9 mouse cellular contexts compared by ENCODE assay signal in the genomic region with DNA sequence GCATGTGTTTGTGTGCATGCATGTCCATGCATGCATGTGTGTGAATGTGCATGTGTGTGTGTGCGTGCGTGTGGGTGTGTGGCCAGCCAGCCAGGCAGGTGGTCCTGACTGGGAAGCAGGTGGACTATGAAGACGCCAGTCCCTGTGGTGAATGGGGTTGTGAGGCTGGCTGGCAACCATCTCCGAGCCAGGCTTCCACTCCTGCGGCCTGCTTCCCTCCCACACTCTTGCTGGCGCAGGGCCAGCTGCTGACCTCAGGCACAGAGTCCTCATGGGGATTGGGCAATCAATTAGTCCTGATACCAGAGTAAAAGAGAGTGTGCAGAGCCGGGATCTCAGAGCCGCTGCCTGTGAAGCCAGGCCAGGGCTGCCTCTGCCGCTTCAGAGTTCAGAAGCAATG. TPM values are rescaled to one million over a fixed set of nuclear protein-coding genes. Genes with fewer than 3 reads are reported as not detected.
DNase-seq lines count a peak whose midpoint lies in the region; ATAC-seq and TF ChIP-seq lines count a peak whose summit lies in the region.
"Had no signal": no experiment of that assay in that cellular context is flagged by ENCODE, and none has a peak within 500 bp of the region (broad histone marks: within the 10 kb centered on the region; RNA-seq: fewer than 3 reads in every experiment).

No protein-coding gene starts in this region.

- no peak overlapping the region for H3K9ac ChIP-seq in hindbrain, postnatal 0 days (replicated peaks; ENCODE audit: low read length)
- no peak overlapping the region for H3K9ac ChIP-seq in lung, embryonic 14.5 days
- H3K9ac ChIP-seq: limb, embryonic 12.5 days had no signal

- no peaks in the 10 kb centered on the region for H3K27me3 ChIP-seq in hindbrain, postnatal 0 days (ENCODE audit: insufficient read depth, low read length)
- peaks cover 22% of the 10 kb centered on the region for H3K27me3 ChIP-seq in lung, embryonic 14.5 days (ENCODE audit: insufficient read depth, low read length)

- peaks cover 7% of the 10 kb centered on the region; the same call in 1 of the 2 replicates for H3K4me1 ChIP-seq in hindbrain, postnatal 0 days (ENCODE audit: insufficient read depth, low read length)
- 0 out of 2 replicates have a peak, but pooled peaks cover 5% of the 10 kb centered on the region for H3K4me1 ChIP-seq in lung, embryonic 14.5 days (ENCODE audit: insufficient read depth)

- no peak overlapping the region for H3K4me3 ChIP-seq in hindbrain, postnatal 0 days (ENCODE audit: low read length)
- no peak overlapping the region for H3K4me3 ChIP-seq in lung, embryonic 14.5 days (ENCODE audit: low read depth, low read length)
- H3K4me3 ChIP-seq: limb, embryonic 12.5 days had no signal

- no peak overlapping the region for H3K27ac ChIP-seq in hindbrain, postnatal 0 days
- no peak overlapping the region for H3K27ac ChIP-seq in lung, embryonic 14.5 days (ENCODE audit: low read depth)
- H3K27ac ChIP-seq: limb, embryonic 12.5 days had no signal

- DNase-seq in urinary bladder, postnatal 4 days (ENCODE audit: low spot score in 2 of 2), result peak; percentile 46 to 79
- no peak for DNase-seq in urinary bladder, adult 18-20 months (ENCODE audit: low spot score in 2 of 2)
- peak; percentile 54 for DNase-seq in fibroblast of lung, adult 2 months (ENCODE audit: low read depth)
- peak; percentile 80 for DNase-seq in hindbrain, postnatal 0 days (ENCODE audit: low spot score)
- peak; percentile 84 for DNase-seq in lung, embryonic 14.5 days
- DNase-seq in skeletal muscle tissue, adult 2 months (ENCODE audit: low read depth, low spot score), result peak; percentile 65
- no peak for DNase-seq in layer of hippocampus, postnatal 14 days (ENCODE audit: low spot score in 2 of 2)
- DNase-seq in spleen, adult 18-20 months, result no peak

- ATAC-seq in hindbrain, postnatal 0 days, result peak; percentile 49
- ATAC-seq in lung, embryonic 14.5 days (ENCODE audit: insufficient read depth), result peak; percentile 62

- 22% methylated on average over 9 of the region's 9 CpGs for WGBS in hindbrain, postnatal 0 days
- WGBS in lung, embryonic 14.5 days, result 23% methylated on average over 9 of the region's 9 CpGs

- TF ChIP-seq CTCF in hindbrain, postnatal 0 days (IDR thresholded peaks at IDR 0.05; ENCODE audit: low read depth), result no peak
- TF ChIP-seq CTCF in lung, embryonic 14.5 days (IDR thresholded peaks at IDR 0.05; ENCODE audit: low read depth), result no peak

- no peaks in the 10 kb centered on the region for H3K9me3 ChIP-seq in hindbrain, postnatal 0 days (ENCODE audit: low read length)
- H3K9me3 ChIP-seq in lung, embryonic 14.5 days (ENCODE audit: low read depth, low read length), result no peaks in the 10 kb centered on the region
- H3K9me3 ChIP-seq: limb, embryonic 12.5 days had no signal

- no peaks in the 10 kb centered on the region for H3K36me3 ChIP-seq in hindbrain, postnatal 0 days (ENCODE audit: insufficient read depth, low read length)
- no peaks in the 10 kb centered on the region for H3K36me3 ChIP-seq in lung, embryonic 14.5 days (ENCODE audit: insufficient read depth)
- H3K36me3 ChIP-seq: limb, embryonic 12.5 days had no signal

- H3K4me2 ChIP-seq in hindbrain, postnatal 0 days (ENCODE audit: low read depth, low read length), result no peak overlapping the region
- no peak overlapping the region for H3K4me2 ChIP-seq in lung, embryonic 14.5 days
- H3K4me2 ChIP-seq: limb, embryonic 12.5 days had no signal

RNA-seq across cellular contexts. Expression of gene Tnfaip8l1, which starts 8.6 kb away (rescaled TPM):
- total RNA-seq in hindbrain, postnatal 0 days (2014; rRNA removed), result 14.4 and 17.8 TPM in 2 replicates
- 6.9 and 7.1 TPM in 2 replicates for polyA plus RNA-seq in hindbrain, postnatal 0 days (2015; fragmentation: Nextera tagmentation; extraction: Ambion mirVana)
- 14.5 and 16.2 TPM in 2 replicates for polyA plus RNA-seq in lung, embryonic 14.5 days (2014; fragmentation: Nextera tagmentation; extraction: Ambion mirVana)
- 1 to 10 TPM; 6.2 to 6.6 TPM for total RNA-seq in layer of hippocampus, postnatal 14 days (2021)

RNA-seq across cellular contexts. Expression of gene Sema6b, which starts 13.5 kb away (rescaled TPM):
- total RNA-seq in hindbrain, postnatal 0 days (2014; rRNA removed), result 91.6 and 97.5 TPM in 2 replicates
- 12.9 and 13.2 TPM in 2 replicates for polyA plus RNA-seq in hindbrain, postnatal 0 days (2015; fragmentation: Nextera tagmentation; extraction: Ambion mirVana)
- polyA plus RNA-seq in lung, embryonic 14.5 days (2014; fragmentation: Nextera tagmentation; extraction: Ambion mirVana), result 1.7 and 1.8 TPM in 2 replicates
- total RNA-seq in layer of hippocampus, postnatal 14 days (2021), result 100 to 1,000 TPM; 140 to 142 TPM

RNA-seq across cellular contexts. Expression of gene Mydgf, which starts 30.1 kb away (rescaled TPM):
- total RNA-seq in hindbrain, postnatal 0 days (2014; rRNA removed), result 58.1 and 59.0 TPM in 2 replicates
- polyA plus RNA-seq in hindbrain, postnatal 0 days (2015; fragmentation: Nextera tagmentation; extraction: Ambion mirVana), result 86.6 and 86.9 TPM in 2 replicates
- polyA plus RNA-seq in lung, embryonic 14.5 days (2014; fragmentation: Nextera tagmentation; extraction: Ambion mirVana), result 93.0 and 95.3 TPM in 2 replicates
- 10 to 100 TPM; 43.3 to 46.0 TPM for total RNA-seq in layer of hippocampus, postnatal 14 days (2021)

RNA-seq across cellular contexts. Expression of gene Lrg1, which starts 31.8 kb away (rescaled TPM):
- 0.21 TPM in 1 of 2 replicates, not detected in the other for total RNA-seq in hindbrain, postnatal 0 days (2014; rRNA removed)
- 0.90 and 0.95 TPM in 2 replicates for polyA plus RNA-seq in hindbrain, postnatal 0 days (2015; fragmentation: Nextera tagmentation; extraction: Ambion mirVana)
- 0.17 TPM in 1 of 2 replicates, not detected in the other for polyA plus RNA-seq in lung, embryonic 14.5 days (2014; fragmentation: Nextera tagmentation; extraction: Ambion mirVana)
- total RNA-seq in layer of hippocampus, postnatal 14 days (2021), result under 1 TPM; 0.62 to 0.81 TPM
- polyA plus RNA-seq: limb, embryonic 12.5 days had no signal

RNA-seq across cellular contexts. Expression of gene Plin5, which starts 36.2 kb away (rescaled TPM):
- total RNA-seq in hindbrain, postnatal 0 days (2014; rRNA removed), result 2.2 and 3.3 TPM in 2 replicates
- 4.1 and 4.4 TPM in 2 replicates for polyA plus RNA-seq in hindbrain, postnatal 0 days (2015; fragmentation: Nextera tagmentation; extraction: Ambion mirVana)
- 0.34 and 0.86 TPM in 2 replicates for polyA plus RNA-seq in lung, embryonic 14.5 days (2014; fragmentation: Nextera tagmentation; extraction: Ambion mirVana)
- total RNA-seq in layer of hippocampus, postnatal 14 days (2021), result 1 to 10 TPM; 1.1 to 1.4 TPM

Comparison
In these comparisons a context has a peak if more than half of its experiments do, and no peak if none do; other contexts are left out.
1. DNase-seq: peak in urinary bladder, postnatal 4 days (2 of 2), fibroblast of lung, adult 2 months (single experiment), hindbrain, postnatal 0 days (single experiment), lung, embryonic 14.5 days (single experiment) and skeletal muscle tissue, adult 2 months (single experiment); none in urinary bladder, adult 18-20 months (0 of 2), layer of hippocampus, postnatal 14 days (0 of 2) and spleen, adult 18-20 months (0 of 2).